Mouse (Mus musculus) spleen, adult 2 months (tissue): ENCODE results near the gene Prm2. TPM values are rescaled to one million over a fixed set of nuclear protein-coding genes. Genes with fewer than 3 reads are reported as not detected.

Source experiments
- DNase-seq, 2 experiments: peaks; one replicate each; pipeline versions ENCODE4 v3.0.0 to v3.0.0-alpha.2; 2012 to 2021; ENCODE audit warnings: low spot score in 2 of 2, low read depth in 1 of 2
- H3K27ac ChIP-seq: fragments of 200-500 bp; 2 replicates; pipeline ENCODE4 v1.5.1; 2012; ENCODE audit warnings: low read length, inconsistent platforms; ENCODE audit not compliant: insufficient read depth
- H3K27me3 ChIP-seq: fragments of 200-500 bp; 2 replicates; pipeline ENCODE4 v1.6.1; 2012; ENCODE audit warnings: mild to moderate bottlenecking, moderate library complexity, low read length, inconsistent platforms; ENCODE audit not compliant: control insufficient read depth, insufficient read depth
- H3K36me3 ChIP-seq: fragments of 200-500 bp; 2 replicates; pipeline ENCODE4 v1.6.1; 2012; ENCODE audit warnings: mild to moderate bottlenecking, low read length, inconsistent platforms; ENCODE audit not compliant: control insufficient read depth, insufficient read depth
- H3K4me1 ChIP-seq: fragments of 200-500 bp; 2 replicates; pipeline ENCODE4 v1.6.1; 2011; ENCODE audit warnings: inconsistent platforms; ENCODE audit not compliant: control insufficient read depth, insufficient read depth, insufficient read length
- H3K4me3 ChIP-seq: fragments of 200-500 bp; 2 replicates; pipeline ENCODE4 v1.5.1; 2011; ENCODE audit warnings: mild to moderate bottlenecking, inconsistent platforms; ENCODE audit not compliant: insufficient read depth, insufficient read length; ENCODE audit errors: extremely low read depth
- CTCF ChIP-seq: fragments of 200-500 bp; IDR thresholded peaks from 2 replicates; pipeline ENCODE4 v1.5.1; 2011; ENCODE audit warnings: mild to moderate bottlenecking, inconsistent platforms; ENCODE audit not compliant: insufficient read depth, insufficient read length, insufficient replicate concordance; ENCODE audit errors: extremely low read depth
- POLR2A ChIP-seq: fragments of 200-500 bp; IDR thresholded peaks from 2 replicates; pipeline ENCODE4 v1.6.1; 2011; ENCODE audit warnings: low read depth, low read length, inconsistent platforms
- WGBS: fragments of 180-500 bp; shearing (Covaris S2); methylation state at CpG from one replicate; pipeline ENCODE4 v1.1.7; 2018; 5-methylcytosine and 5-hydroxymethylcytosine counted together
- polyA plus RNA-seq: library from polyadenylated mRNA; depleted of rRNA; stranded (reverse); fragments of >200 nt; gene quantifications from 2 replicates; pipeline ENCODE4 v1.2.3, GENCODE M21; 2012; rRNA removed

The Prm2 gene
- polyA plus RNA-seq, 1 experiment: not detected

GRCm38 (mm10) chr16:10762569-10763180, 33.3 kb downstream of the Prm2 start:
- no peaks in the 10 kb centered on the region for H3K36me3 ChIP-seq
- no peak overlapping the region for H3K4me3 ChIP-seq
- DNase-seq: no peak
- TF ChIP-seq POLR2A (no peak), CTCF (no peak)
- H3K4me1 ChIP-seq: no peaks in the 10 kb centered on the region; the same call in 1 of the 2 replicates
- H3K27me3 ChIP-seq: no peaks in the 10 kb centered on the region
- WGBS: 86% methylated on average over 5 of the region's 5 CpGs
- H3K27ac ChIP-seq: no peak overlapping the region

- H3K27ac ChIP-seq: no peak overlapping the region
- no peak overlapping the region for H3K4me3 ChIP-seq
- no peak for DNase-seq
- H3K27me3 ChIP-seq: no peaks in the 10 kb centered on the region
- WGBS: 67% methylated on average over 8 of the region's 8 CpGs
- H3K4me1 ChIP-seq: no peaks in the 10 kb centered on the region; the same call in 1 of the 2 replicates
- no peak for TF ChIP-seq CTCF
- TF ChIP-seq POLR2A: no peak
- H3K36me3 ChIP-seq: no peaks in the 10 kb centered on the region
These were observed 34.8 kb downstream of the Prm2 start for GRCm38 (mm10) chr16:10761182-10761581.

- TF ChIP-seq POLR2A (no peak), CTCF (no peak)
- no peaks in the 10 kb centered on the region for H3K4me1 ChIP-seq
- no peak overlapping the region for H3K4me3 ChIP-seq
- no peaks in the 10 kb centered on the region for H3K27me3 ChIP-seq
- 71% methylated on average over 6 of the region's 6 CpGs for WGBS
- no peak for DNase-seq
- H3K36me3 ChIP-seq: no peaks in the 10 kb centered on the region
- no peak overlapping the region for H3K27ac ChIP-seq
These were observed 39.8 kb downstream of the Prm2 start for GRCm38 (mm10) chr16:10756168-10756567.

- no peaks in the 10 kb centered on the region for H3K4me1 ChIP-seq
- WGBS: 88% methylated on average over 3 of the region's 3 CpGs
- no peak for TF ChIP-seq POLR2A
- no peak for TF ChIP-seq CTCF
- H3K4me3 ChIP-seq: no peak overlapping the region
- no peak overlapping the region for H3K27ac ChIP-seq
- no peaks in the 10 kb centered on the region for H3K36me3 ChIP-seq
- DNase-seq: no peak
- no peaks in the 10 kb centered on the region for H3K27me3 ChIP-seq
These were observed 41.2 kb downstream of the Prm2 start for GRCm38 (mm10) chr16:10754521-10755296.

- H3K27me3 ChIP-seq: no peaks in the 10 kb centered on the region
- H3K27ac ChIP-seq: no peak overlapping the region
- no peak for DNase-seq
- WGBS: 87% methylated on average over 7 of the region's 7 CpGs
- H3K36me3 ChIP-seq: no peaks in the 10 kb centered on the region
- no peak overlapping the region for H3K4me3 ChIP-seq
- TF ChIP-seq CTCF (no peak), POLR2A (no peak)
- H3K4me1 ChIP-seq: no peaks in the 10 kb centered on the region
These were observed 46.1 kb downstream of the Prm2 start for GRCm38 (mm10) chr16:10749824-10750223.

- Histone ChIP-seq H3K36me3 (no peaks in the 10 kb centered on the region), H3K4me1 (no peaks in the 10 kb centered on the region), H3K27me3 (no peaks in the 10 kb centered on the region), H3K4me3 (no peak overlapping the region), H3K27ac (no peak overlapping the region)
- no peak for TF ChIP-seq CTCF
- TF ChIP-seq POLR2A: no peak
- DNase-seq: no peak
- 81% methylated on average over 7 of the region's 7 CpGs for WGBS
These were observed 46.7 kb downstream of the Prm2 start for GRCm38 (mm10) chr16:10749226-10749625.

Other genes starting within 250 kb of the Prm2 start
- 14.0 and 29.0 TPM in 2 replicates for gene Socs1, start 10.6 kb downstream of the Prm2 start, polyA plus RNA-seq
- gene Tnp2, start 7.5 kb downstream of the Prm2 start, polyA plus RNA-seq: 0.35 TPM in 1 of 2 replicates, not detected in the other
- gene Prm3, start 5.2 kb downstream of the Prm2 start, polyA plus RNA-seq: not detected in 2 replicates
- gene Prm1, start 9.7 kb upstream of the Prm2 start, polyA plus RNA-seq: 0.47 TPM in 1 of 2 replicates, not detected in the other
- gene Gm11172, start 16.8 kb upstream of the Prm2 start, polyA plus RNA-seq: not detected in 2 replicates
- 1.9 and 6.8 TPM in 2 replicates for gene Rmi2, start 38.9 kb upstream of the Prm2 start, polyA plus RNA-seq